Mouse (Mus musculus) testis, postnatal 10 days (tissue): ENCODE measurements around the gene Runx2.
A peak's percentile ranks its signal among the peaks of the same experiment; 100 is the strongest.

ENCODE experiments used
- DNase-seq: peaks from one replicate; pipeline ENCODE4 v3.0.0; 2021; ENCODE audit warnings: low spot score

The Runx2 gene

DNA sequence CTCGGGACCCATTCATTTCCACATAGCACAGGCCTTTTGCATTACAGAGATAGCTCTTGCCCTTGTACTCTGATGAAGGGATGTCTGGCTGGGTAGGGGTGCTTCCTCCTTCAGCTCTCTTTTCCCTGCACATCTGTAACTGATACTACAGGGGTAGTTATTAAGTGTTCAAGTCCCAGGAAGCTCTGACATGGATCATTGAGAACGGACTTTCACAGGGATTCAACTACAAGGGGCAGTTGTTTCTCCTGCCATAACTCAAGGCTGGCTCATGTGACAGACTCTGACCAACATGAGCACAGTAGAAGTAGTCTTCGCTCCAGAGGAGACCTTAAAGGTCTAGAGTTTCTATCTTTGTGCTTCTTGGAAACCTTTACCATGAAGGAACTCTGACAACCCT, 226.1 kb downstream of the Runx2 start:
- no peak for DNase-seq

DNA sequence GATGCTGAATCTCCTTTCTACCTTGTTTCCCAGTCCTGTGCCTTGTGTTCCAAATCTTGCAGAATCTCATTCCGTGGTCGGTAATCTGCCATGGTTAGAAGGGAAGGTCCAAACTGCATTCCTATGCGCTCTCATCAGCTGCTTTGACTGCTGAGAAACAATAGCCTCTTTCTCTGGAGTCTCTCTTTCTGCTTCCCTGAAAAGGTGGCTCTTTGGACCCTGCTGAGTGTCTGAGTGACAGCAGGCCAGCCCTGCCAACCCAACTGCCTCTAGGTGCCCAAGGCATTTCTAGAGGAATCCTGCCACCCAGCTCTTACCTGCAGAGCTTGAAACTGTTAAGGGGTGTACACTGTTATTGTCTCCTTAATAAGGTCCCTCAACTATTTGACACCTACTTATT, 226.6 kb downstream of the Runx2 start:
- no peak for DNase-seq

DNA sequence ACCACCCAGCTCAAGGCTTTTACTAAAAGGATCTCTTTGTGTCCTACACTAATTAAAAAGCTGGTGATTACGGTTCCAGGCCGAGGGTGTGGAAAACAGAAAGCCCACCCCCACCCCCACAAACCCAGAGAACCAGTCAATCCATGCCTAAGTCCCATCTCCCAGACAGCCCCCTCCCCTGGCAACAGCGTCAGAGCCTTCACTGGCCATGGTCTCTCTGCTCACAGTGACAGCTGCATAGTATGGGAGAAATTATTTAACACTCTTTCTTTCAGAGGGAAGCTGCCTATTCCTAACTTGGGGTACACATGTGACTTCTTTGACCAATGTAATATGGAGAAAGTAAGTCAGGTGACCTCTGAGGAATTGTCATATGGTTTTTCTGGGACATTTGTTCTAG, 228.4 kb downstream of the Runx2 start:
- no peak for DNase-seq

DNA sequence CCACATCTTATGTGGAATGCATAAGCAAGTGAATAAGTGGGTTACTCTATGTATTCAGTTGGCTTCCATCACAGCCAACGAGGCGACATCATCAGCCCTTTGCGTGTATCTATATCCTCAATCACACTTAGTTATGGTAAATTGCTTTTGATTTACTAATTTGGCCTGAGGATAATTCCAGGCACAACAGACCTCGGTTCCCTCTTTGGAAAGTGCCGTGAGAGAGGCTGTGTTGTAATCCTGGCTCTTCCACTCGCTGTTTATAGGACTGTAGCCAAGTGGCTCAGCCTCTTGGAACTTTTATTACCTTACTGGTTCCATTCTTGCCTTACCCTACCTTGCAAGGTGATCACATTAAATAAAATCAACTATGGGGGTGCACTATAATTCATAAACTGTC, 229.8 kb downstream of the Runx2 start:
- DNase-seq, result no peak

DNA sequence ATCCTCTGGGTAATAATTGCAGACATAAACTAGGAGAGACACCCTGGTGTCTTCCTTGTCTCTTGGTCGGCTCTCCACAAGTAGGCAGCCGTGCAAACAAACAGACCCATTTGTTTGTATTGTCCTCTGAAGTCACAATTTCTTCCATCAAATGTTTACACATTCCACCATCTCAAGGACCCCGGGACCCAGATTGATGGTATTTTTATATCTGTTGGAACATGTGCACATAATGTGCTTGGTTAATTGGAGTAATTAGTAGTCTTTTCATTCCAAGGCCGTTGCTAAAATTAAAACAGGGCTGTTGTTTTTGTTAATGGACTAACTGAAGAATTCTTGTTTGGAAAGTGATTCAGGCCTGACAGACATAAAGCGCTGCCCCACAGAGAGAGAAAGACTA, 236.8 kb downstream of the Runx2 start:
- DNase-seq, result no peak

DNA sequence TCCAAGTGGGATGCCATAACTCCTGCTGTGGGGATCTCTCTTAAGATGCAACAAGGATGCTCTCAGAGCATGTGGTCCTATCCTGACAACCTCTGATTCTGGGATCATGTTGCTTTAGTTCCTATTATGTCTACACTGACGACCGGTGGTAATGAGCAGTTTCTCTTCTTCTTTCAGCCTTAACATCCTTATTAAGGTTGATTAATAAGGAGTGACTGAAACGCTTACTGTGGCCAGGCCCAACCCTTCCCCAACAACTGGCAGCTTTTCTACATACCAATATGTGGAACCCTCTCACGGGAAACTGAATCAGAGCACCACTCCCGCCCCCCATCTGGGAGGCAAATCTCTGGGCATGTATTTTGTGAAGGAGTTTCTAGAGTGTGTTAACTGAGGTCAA, 243.7 kb downstream of the Runx2 start:
- DNase-seq, result no peak

DNA sequence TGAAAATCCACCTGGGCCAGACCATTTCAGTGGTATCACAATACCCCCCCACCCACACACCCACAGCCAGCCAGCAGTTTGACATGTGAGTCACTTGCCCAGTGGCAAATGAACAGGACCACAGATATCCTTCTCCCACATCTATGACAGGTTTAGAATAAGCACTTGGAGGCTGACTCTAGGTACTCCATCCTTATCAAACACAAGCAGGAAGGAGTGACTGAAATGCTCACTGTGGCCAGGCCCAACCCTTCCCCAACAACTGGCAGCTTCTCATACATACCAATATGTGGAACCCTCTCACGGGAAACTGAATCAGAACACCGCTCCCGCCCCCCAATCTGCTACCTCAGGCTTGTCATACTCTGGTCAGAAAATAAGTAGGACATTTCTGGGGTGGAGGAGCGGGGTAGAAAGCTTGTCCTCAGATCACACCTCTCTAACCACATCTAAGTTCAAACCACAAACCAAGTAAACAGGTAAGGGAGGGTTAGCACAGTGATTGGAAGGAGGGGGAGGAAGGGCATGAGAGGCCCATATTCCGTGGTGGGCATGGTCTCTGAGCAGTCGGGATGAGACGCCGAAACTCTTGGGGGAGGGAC, 245.5 kb downstream of the Runx2 start:
- no peak for DNase-seq

DNA sequence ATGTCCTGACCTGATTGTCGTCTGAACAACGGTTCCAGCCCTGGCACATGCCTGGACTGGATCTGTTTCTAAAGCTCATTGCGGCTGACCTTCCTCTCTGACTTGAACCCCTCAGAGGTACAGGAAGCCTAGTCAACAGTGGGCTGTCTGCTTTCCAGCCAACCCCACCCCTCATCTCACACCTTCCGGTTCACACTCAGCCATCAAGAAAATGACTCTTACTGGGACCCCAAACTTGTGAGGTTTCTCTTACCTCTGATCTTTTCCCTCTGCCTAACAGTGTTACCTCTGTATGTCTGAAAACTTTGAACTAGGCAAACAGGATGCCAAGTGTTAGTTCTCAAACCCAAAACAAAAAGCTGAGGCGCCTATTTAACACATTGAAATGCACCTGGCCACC, 247.6 kb downstream of the Runx2 start:
- no peak for DNase-seq

DNA sequence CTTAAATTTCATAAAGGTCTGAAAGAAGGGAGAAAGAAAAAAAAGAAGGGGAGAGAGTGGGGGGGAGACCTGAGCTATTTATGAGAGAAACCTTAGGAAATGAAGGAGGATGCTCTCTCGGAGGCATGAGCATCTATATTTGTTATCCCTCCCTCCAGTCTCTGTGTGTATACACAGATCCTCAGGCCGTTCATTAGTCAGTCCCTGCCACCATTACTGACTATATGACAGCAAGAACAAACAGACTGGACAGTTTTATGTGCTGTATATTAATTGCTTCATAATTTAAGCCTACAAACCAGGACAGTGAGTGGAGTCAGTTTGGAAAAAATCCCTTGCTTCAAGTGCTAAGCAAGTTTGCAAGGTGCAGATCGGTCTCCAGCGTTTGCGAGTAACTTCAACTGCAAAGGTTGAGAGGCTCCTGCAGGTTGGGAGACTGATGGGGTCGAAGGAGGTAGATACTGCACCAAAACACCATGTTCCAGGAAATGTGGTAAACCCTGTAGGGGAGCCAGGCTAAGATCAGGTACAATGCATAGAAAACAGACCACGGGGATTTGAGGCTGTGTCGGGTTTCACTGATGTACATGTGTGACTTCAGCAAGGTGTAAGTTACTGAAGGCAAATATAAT, 248.6 kb downstream of the Runx2 start:
- DNase-seq, result no peak

DNA sequence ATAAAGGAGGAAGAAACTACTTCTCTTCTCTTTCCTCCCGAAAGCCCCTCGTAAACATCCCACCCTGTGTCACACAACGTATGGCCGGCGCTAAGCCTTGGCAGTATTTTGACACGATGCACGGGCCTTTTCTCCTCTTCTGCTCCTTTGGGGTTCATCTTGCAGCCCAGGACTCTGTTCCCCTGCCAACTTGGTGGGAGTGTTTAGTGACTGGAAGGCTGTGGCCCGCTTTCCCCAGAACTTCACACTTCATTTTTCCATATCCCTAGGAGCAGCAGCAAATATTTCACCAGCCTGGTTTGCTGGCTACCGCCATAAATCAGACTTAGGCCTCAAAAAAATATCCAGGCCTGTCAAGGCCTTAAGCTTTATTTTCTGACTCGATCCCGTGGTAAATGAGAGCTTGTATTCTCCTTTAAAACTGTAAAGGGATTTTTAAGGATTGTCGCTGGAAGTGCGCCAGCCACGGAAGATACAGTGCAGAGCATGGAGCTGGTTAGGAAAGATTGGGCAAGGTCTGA, 249.2 kb downstream of the Runx2 start:
- DNase-seq, result no peak

DNA sequence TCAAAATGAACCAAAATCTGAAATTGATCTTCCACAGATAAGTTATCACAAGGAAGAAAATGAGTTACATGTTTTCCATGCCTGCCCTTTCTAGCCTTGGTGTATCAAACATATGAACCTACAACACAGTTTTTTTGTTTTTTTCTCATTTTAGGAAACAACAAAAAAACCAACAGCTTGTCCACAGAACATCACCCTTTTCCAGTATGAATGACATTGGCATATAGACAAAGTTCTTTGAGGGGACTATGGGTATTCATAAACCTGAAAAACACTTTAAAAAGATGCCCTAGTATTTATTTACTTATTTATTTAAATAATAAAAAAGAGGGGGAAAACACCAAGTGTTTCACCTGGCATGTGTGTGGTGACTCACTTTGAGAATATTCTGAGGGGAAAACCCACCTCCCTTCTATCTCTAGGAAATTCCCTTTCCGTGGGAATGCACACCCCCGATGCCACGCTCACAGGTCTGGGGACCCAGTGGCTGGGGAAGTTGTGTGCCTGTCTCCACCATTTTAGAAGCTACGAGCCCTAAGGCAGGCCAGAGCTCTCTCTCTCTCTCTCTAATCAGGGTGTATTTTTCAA, 249.9 kb downstream of the Runx2 start:
- no peak for DNase-seq

DNA sequence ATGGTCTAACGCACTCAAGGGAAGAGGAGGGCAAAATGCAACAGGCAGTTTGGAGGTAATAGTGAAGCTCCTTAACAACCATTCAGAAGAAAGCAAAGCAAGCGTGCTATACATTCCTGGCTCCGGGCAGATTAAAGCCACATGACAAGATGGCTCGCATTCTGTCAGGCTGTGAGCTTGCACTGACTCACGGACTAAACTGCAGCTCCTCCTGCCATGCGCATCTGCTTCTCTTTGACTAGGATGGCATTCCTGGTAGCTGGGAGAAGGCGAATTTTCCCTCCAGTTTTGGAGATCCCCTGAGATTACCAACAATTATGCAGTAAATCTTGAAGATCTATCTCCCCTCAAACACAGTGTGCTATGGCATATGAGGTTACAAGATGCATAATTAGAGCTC, 254.6 kb downstream of the Runx2 start:
- no peak for DNase-seq

DNA sequence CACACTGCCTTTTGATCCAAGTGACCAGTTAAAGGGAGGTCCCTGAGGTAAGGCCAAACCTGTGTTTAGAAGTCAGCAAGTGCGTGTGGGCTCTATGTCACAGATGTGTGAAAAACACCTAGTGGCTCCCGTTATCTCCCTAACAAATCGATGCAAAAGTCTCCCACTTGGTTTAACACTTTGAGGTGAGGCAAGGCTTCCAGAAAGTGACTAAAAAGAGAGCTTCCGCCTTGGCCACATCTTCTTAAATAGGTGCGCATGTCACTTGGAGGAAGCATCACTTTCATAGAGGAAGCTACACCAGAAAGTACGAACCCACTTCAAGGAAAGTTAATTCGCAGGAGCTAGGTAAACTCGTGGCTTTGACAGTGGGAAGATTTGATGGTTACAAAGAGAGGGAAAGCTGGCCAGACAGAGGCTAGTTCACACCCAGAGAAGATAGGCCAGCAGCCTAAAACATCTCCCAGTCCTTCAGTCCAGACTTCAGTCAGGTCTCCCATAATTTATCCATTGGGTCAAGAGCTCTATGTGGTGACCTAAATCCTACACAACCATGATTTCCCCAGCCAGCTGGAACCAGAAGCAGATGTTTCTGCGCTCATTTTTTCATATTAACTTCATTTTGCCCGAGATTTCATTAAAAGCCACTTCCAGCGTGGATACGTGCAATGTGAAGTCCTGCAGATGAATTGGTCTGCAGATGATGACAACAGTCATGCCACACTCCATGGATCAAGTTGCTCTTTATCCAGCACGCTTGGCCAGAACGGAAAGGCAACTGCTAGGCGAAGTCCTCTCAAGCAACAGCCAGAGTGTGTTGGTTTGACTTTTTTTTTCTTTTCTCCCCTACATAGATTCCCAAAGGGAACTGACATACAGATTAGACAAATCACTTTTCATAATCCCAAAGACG, 257.1 kb downstream of the Runx2 start:
- no peak for DNase-seq

DNA sequence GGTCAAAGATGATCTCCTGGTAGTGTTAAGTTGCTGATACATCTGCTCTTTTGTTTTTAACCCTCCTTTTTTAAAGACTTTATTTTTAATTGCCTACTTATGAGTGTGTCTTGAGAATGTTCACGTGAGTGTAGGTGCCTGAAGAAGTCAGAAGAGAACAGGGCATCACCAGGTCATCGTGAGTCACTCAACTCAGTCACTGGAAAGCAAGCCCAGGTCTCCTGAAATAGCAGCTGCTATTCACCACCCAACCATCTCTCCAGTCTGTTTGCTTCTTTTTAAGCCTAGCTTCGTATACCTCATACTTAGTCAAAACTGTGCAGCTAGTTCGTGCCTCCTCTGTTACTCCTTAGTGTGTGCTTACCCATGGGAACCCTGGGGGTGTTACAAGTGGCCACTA, 259.7 kb downstream of the Runx2 start:
- DNase-seq, result no peak

DNA sequence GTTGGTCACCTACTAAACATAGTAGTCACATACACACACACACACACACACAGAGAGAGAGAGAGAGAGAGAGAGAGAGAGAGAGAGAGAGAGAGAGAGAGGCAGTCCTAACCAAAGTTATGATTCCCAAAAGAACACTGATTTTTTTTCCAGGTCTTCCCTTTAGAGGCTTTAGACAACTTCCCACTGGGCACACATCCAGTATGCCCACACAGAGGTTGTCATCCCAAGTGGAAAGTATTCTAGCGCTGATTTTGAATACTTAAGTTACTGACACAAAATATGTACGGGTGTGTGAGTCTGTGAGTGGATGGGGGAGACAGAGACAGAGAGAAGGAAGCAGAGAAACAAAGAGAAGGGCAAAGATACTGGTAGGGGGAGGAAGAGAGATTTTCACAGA, 265.0 kb downstream of the Runx2 start:
- DNase-seq, result no peak

DNA sequence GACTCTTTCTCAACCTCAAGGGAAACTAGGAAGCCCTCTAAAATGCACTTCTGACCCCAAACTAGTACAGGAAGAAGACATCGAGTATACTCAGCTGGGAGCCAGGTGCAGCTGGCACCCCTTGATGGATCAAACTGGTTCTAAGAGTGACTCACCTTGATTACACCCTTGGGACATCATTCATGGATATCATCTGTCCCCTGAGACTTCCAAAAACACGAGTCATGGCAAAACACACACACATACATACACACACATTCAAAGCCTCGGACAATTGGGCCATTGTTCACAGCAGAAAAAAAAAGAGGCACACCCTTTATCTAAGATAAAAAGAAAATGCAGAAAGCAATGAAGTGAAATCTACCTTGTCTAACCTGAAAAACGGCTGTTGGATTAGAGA, 266.7 kb downstream of the Runx2 start:
- no peak for DNase-seq

DNA sequence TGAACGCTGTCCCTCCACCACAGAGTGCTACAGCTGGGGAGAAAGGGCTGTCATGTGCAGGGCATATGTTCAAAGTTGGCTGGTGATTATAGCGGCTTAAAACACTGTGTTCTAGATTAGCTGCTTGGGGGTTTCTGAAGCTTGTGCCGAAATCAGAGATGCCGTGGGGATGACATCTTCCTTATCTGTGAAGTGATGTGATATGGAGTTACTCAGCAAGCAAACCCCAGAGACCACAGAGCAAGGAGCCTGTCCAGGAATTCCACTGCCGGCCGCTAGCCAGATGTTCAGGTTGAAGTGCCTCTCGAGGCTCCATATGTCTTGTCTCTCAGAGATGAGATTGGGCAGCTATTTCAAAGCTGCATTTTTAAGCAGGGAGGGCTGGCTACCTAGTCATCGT, 267.8 kb downstream of the Runx2 start:
- no peak for DNase-seq

DNA sequence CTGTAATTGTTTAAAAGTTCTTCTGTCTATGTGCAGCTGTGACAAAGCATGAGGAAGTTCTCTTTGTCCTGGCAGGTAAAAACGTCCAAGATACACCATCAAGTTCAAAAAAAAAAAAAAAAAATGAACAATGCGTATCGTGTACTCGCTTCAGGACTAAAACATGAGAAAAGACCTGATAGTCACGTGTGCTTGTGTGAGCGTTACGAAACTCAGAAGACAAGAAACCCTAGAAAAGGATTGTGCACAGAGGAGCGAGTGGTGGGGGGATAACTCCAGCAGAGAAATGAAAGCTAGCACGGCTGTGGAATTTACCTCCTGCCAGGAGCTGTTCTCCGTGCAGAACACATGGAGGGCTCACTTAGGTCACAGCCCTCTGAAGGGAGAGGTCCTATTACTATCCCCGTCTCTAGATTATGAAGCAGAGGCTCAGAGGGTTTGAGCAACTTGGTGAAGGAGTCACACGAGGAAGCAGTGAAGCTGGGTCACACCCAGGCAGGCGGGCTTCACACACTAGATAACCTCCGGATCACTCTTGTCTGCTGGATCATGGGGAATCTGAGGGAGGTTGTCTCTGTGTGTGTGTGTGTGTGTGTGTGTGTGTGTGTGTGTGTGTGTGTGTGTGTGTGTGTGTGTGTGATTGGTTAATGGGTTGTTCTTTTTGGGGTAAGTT, 269.3 kb downstream of the Runx2 start:
- no peak for DNase-seq

DNA sequence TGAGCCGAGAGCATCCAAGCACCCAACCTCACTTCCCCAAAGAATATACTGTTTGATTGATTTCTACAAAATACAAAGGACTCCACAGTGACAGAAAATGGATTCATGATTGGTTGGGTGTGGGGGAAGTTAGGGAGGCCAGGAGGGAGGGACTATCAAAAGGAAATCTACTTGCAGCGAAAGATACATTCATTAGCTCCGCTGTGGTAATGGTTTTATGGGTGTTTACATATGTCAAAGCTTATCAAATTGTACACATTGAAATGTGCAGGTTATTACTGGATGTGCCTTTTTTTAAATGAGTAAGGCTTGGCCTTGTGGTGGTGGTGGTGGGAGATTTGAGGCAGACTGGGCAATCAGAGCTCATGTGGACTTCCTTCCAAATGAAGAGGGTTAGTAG, 271.9 kb downstream of the Runx2 start:
- DNase-seq, result no peak

DNA sequence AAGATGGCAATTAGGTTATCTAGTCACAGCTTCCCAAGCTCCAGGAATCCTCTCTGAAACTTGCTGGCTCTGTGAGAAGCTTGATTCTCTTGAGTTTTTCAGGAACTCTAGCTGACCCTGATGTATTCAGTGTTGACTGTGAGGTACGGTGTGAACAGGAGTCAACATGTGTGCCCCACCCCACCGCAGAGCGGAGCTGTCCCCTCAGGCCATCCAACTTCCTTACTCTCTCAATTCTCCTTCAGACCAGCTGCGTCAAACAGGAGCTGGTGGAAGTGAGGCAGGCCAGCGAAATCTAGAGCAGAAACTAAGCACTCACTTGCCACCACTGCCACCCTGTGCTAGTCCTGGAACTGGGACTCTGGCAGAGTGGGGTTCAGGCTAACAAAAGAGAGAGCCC, 273.9 kb downstream of the Runx2 start:
- DNase-seq, result no peak

DNA sequence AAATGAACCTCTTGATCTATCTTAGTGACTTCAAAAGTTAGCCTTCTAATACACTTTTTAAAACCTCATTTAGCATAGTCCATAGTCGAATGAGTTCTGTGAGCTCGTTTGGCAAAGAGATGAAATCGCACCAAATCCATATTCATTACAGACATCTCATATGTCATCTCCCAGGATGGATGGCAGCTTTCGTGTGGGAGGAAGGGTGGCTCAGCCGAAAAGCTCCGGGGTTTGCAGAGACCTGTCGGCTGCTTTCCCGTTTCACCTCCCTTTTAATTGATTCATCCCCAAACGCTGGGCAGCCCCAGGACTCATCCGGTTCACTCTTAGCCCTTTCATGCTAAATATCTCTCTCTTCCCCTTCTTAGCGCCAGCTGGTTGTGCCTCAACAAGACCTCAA, 275.7 kb downstream of the Runx2 start:
- no peak for DNase-seq

DNA sequence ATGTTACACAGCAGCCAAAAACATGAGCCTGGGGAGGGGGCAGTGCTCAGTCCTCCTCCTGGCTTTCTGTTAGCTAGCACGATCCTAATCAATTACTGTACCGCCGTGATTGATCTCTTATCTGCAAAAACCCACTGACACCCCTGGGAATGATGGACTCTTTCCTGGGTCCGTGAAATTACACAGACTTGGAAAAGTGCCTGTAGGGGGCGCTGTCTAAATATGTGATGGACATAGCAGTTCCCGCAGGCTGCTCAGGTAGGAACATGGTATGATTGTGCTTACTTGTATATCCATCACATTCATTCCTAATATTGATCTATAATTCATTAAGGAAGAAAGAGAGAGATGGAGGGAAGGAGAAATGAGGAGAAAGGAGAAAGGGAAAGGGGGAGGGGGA, 284.6 kb downstream of the Runx2 start:
- peak; percentile 57 for DNase-seq
